Mouse (Mus musculus) limb, embryonic 12.5 days (tissue): ENCODE results near the gene Immt. TPM values are rescaled to one million over a fixed set of nuclear protein-coding genes. Genes with fewer than 3 reads are reported as not detected.
"Not testable (repeated sequence)": the region's sequence is repeated elsewhere in the genome, so short reads cannot be mapped to it uniquely, and the experiment has no call there.

Experiments
- ATAC-seq: fragments of 200-750 bp; cut with Nextera tagmentation; 2 replicates; pipeline ENCODE4 v1.8.0; 2017; ENCODE audit warnings: low read depth, moderate TSS enrichment; ENCODE audit not compliant: insufficient number of reproducible peaks, insufficient read depth, low FRiP score, low TSS enrichment
- H3K27ac ChIP-seq: fragments of 300-500 bp; sonication (generic); 2 replicates; pipeline ENCODE4 v1.5.1; 2016; ENCODE audit warnings: mild to moderate bottlenecking, moderate library complexity
- H3K27me3 ChIP-seq: fragments of 300-500 bp; sonication (generic); 2 replicates; pipeline ENCODE4 v1.6.1; 2016; ENCODE audit warnings: mild to moderate bottlenecking, moderate library complexity
- H3K36me3 ChIP-seq: fragments of 300-500 bp; sonication (generic); 2 replicates; pipeline ENCODE4 v1.6.1; 2016; ENCODE audit warnings: mild to moderate bottlenecking, moderate library complexity
- H3K4me1 ChIP-seq: fragments of 300-500 bp; sonication (generic); replicated peaks from 2 replicates; pipeline ENCODE4 v1.6.1; 2016
- H3K4me2 ChIP-seq: fragments of 300-500 bp; sonication (generic); 2 replicates; pipeline ENCODE4 v1.6.1; 2016; ENCODE audit warnings: mild to moderate bottlenecking, moderate library complexity
- H3K4me3 ChIP-seq: fragments of 300-500 bp; sonication (generic); replicated peaks from 2 replicates; pipeline ENCODE4 v1.5.1; 2016; ENCODE audit warnings: mild to moderate bottlenecking
- H3K9ac ChIP-seq: fragments of 300-500 bp; sonication (generic); replicated peaks from 2 replicates; pipeline ENCODE4 v1.6.1; 2016; ENCODE audit warnings: mild to moderate bottlenecking, moderate library complexity
- H3K9me3 ChIP-seq: fragments of 300-500 bp; sonication (generic); 2 replicates; pipeline ENCODE4 v1.6.1; 2016; ENCODE audit warnings: mild to moderate bottlenecking, moderate library complexity
- WGBS: fragments of 180-500 bp; shearing (Covaris S2); methylation state at CpG from one replicate; pipeline ENCODE4 v1.1.7; 2016; 5-methylcytosine and 5-hydroxymethylcytosine counted together
- polyA plus RNA-seq: library from polyadenylated mRNA; unstranded; fragments of >200 nt; fragmentation: Nextera tagmentation; extraction: Ambion mirVana; gene quantifications from 2 replicates; pipeline ENCODE4 v1.2.1, GENCODE M21; 2016

Immt gene
- polyA plus RNA-seq, 1 experiment from 2014 or later = 178 TPM

DNA sequence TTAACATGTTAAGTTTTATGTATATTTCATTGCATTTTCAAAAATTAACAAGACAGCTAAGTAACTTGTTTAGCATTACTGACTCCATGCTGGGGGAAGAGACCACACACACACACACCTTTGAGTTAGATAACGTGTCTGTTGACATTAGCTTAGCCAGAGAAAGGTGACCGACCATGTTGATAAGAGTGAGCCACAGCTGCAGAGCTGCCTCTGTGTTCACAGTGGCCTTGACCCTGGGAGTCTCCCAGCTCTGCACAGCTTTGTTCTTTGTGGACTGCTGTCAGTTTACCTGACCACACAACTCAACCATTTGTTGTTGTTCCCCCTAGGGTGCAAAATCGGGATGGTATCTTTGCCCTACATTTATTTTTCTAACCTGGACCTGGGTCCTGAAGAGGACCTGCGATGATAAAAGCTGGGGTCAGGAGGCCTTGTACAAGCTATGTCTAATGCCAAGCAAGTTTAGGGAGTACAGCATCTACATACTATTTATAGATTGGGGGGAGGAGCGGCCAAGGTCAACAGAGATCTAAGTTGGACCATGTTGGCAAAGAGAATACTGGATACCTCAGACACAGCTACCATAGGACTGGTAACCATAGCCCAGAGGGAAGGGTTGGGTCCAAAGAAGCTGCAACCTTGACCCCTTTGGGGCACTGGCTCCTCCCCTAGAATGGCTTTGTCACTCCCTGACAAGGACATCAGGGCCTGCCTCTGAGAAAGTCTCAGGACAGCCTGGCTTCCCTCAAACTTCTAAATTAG lies 80.7 kb downstream of the Immt start:
- Histone ChIP-seq H3K9me3 (no peaks in the 10 kb centered on the region), H3K36me3 (peaks cover 36% of the 10 kb centered on the region), H3K27me3 (no peaks in the 10 kb centered on the region), H3K4me2 (no peak overlapping the region), H3K27ac (no peak overlapping the region), H3K4me3 (no peak overlapping the region), H3K9ac (no peak overlapping the region), H3K4me1 (peaks cover 9% of the 10 kb centered on the region)
- 85% methylated on average over 5 of the region's 5 CpGs for WGBS
- no peak for ATAC-seq

- Histone ChIP-seq H3K4me2 (no peak overlapping the region), H3K9me3 (no peaks in the 10 kb centered on the region), H3K4me1 (no peaks in the 10 kb centered on the region)
Observed at GRCm38 (mm10) chr6:71920752-71921151, 89.6 kb downstream of the Immt start.

GRCm38 (mm10) chr6:71925233-71925632 lies 94.1 kb downstream of the Immt start:
- H3K27ac ChIP-seq, ATAC-seq, H3K4me1 ChIP-seq, H3K4me2 ChIP-seq, H3K9ac ChIP-seq, H3K9me3 ChIP-seq, H3K27me3 ChIP-seq, H3K4me3 ChIP-seq: not testable (repeated sequence)
- peaks cover 93% of the 10 kb centered on the region for H3K36me3 ChIP-seq
- WGBS = 90% methylated on average over 5 of the region's 5 CpGs

More at GRCm38 (mm10) chr6:71920752-71921151, 89.6 kb downstream of the Immt start:
- ATAC-seq = no peak
- H3K36me3 ChIP-seq = peaks cover 96% of the 10 kb centered on the region
- no peak overlapping the region for H3K9ac ChIP-seq
- WGBS = 93% methylated on average over 7 of the region's 7 CpGs
- no peak overlapping the region for H3K4me3 ChIP-seq
- H3K27ac ChIP-seq = no peak overlapping the region
- H3K27me3 ChIP-seq = no peaks in the 10 kb centered on the region

Other genes with a start within 250 kb of the Immt start
- gene Kdm3a, start 198.3 kb upstream of the Immt start, polyA plus RNA-seq = 75.0 and 78.0 TPM in 2 replicates
- gene Reep1, start 123.8 kb upstream of the Immt start, polyA plus RNA-seq = 9.8 TPM in 2 replicates
- gene Mrpl35, start 4.4 kb upstream of the Immt start, polyA plus RNA-seq = 58.0 and 62.6 TPM in 2 replicates
- 126 and 131 TPM in 2 replicates for gene Ptcd3, start 77.4 kb downstream of the Immt start, polyA plus RNA-seq
- 41.6 TPM in 2 replicates for gene Polr1a, start 77.7 kb downstream of the Immt start, polyA plus RNA-seq